Mouse (Mus musculus) bone marrow macrophage, adult 2 months (primary cell): ENCODE measurements around the gene Sf3b5. TPM values are rescaled to one million over a fixed set of nuclear protein-coding genes. Genes with fewer than 3 reads are reported as not detected.
"Not testable (repeated sequence)": the region's sequence is repeated elsewhere in the genome, so short reads cannot be mapped to it uniquely, and the experiment has no call there.

ENCODE experiments used
- H3K27ac ChIP-seq: 2 replicates; pipeline ENCODE4 v1.5.1; 2012; ENCODE audit warnings: low read depth, low read length; ENCODE audit not compliant: insufficient read depth
- H3K4me1 ChIP-seq: 2 replicates; pipeline ENCODE4 v1.6.1; 2012; ENCODE audit warnings: low read length; ENCODE audit not compliant: control insufficient read depth, insufficient read depth
- H3K4me3 ChIP-seq: 2 replicates; pipeline ENCODE4 v1.5.1; 2012; ENCODE audit warnings: mild to moderate bottlenecking, low read length, moderate library complexity; ENCODE audit not compliant: insufficient read depth
- CTCF ChIP-seq: IDR thresholded peaks from 2 replicates; pipeline ENCODE4 v1.5.1; 2012; ENCODE audit warnings: low read depth, mild to moderate bottlenecking, low read length, moderate library complexity
- POLR2A ChIP-seq: IDR thresholded peaks from 2 replicates; pipeline ENCODE4 v1.6.1; 2012; ENCODE audit warnings: mild to moderate bottlenecking, low read depth, low read length, borderline replicate concordance
- polyA plus RNA-seq: library from polyadenylated mRNA; stranded (reverse); fragments of >200 nt; gene quantifications from 2 replicates; pipeline ENCODE4 v1.2.4, GENCODE M21; 2012; ENCODE audit not compliant: missing spikeins, insufficient read depth, insufficient read length

Sf3b5 gene
- polyA plus RNA-seq, 1 experiment = 17.1 TPM

- Histone ChIP-seq H3K4me3 (no peak overlapping the region), H3K27ac (no peak overlapping the region), H3K4me1 (peaks cover 2% of the 10 kb centered on the region; the same call in 1 of the 2 replicates)
- TF ChIP-seq POLR2A = no peak
- no peak for TF ChIP-seq CTCF
Measured at GRCm38 (mm10) chr10:12996736-12997477, 8.2 kb upstream of the Sf3b5 start.

- H3K4me3 ChIP-seq = peak overlapping the region; percentile 92
- H3K4me1 ChIP-seq = peaks cover 12% of the 10 kb centered on the region
- peak overlapping the region; percentile 45; the same call in 1 of the 2 replicates for H3K27ac ChIP-seq
- no peak for TF ChIP-seq CTCF
- no peak for TF ChIP-seq POLR2A
Measured at GRCm38 (mm10) chr10:13007876-13008736, 3.0 kb downstream of the Sf3b5 start.

- Histone ChIP-seq H3K4me3 (peak overlapping the region; percentile 92), H3K27ac (peak overlapping the region; percentile 10; the same call in 1 of the 2 replicates), H3K4me1 (peaks cover 12% of the 10 kb centered on the region)
- no peak for TF ChIP-seq POLR2A
- no peak for TF ChIP-seq CTCF
Measured at GRCm38 (mm10) chr10:13008737-13009121, 3.6 kb downstream of the Sf3b5 start.

GRCm38 (mm10) chr10:13014026-13014425 lies 8.9 kb downstream of the Sf3b5 start:
- Histone ChIP-seq H3K4me1 (peaks cover 12% of the 10 kb centered on the region), H3K4me3 (no peak overlapping the region), H3K27ac (no peak overlapping the region)
- TF ChIP-seq POLR2A (no peak), CTCF (no peak)

GRCm38 (mm10) chr10:13016573-13016972 lies 11.4 kb downstream of the Sf3b5 start:
- Histone ChIP-seq H3K27ac (no peak overlapping the region), H3K4me1 (no peaks in the 10 kb centered on the region), H3K4me3 (no peak overlapping the region)
- TF ChIP-seq POLR2A (no peak), CTCF (no peak)

GRCm38 (mm10) chr10:13018510-13018909 lies 13.4 kb downstream of the Sf3b5 start:
- H3K27ac ChIP-seq = no peak overlapping the region
- no peak overlapping the region for H3K4me3 ChIP-seq
- TF ChIP-seq CTCF (peak; percentile 64), POLR2A (no peak)
- H3K4me1 ChIP-seq = no peaks in the 10 kb centered on the region

GRCm38 (mm10) chr10:13019026-13019425 lies 13.9 kb downstream of the Sf3b5 start:
- H3K4me1 ChIP-seq = no peaks in the 10 kb centered on the region
- no peak overlapping the region for H3K27ac ChIP-seq
- H3K4me3 ChIP-seq = no peak overlapping the region
- TF ChIP-seq CTCF (no peak), POLR2A (no peak)

GRCm38 (mm10) chr10:13022103-13022502 lies 17.0 kb downstream of the Sf3b5 start:
- Histone ChIP-seq H3K4me3 (no peak overlapping the region), H3K27ac (no peak overlapping the region), H3K4me1 (no peaks in the 10 kb centered on the region)
- TF ChIP-seq CTCF (no peak), POLR2A (no peak)

GRCm38 (mm10) chr10:13023985-13024384 lies 18.8 kb downstream of the Sf3b5 start:
- H3K27ac ChIP-seq, H3K4me1 ChIP-seq: not testable (repeated sequence)

GRCm38 (mm10) chr10:13027702-13028101 lies 22.6 kb downstream of the Sf3b5 start:
- Histone ChIP-seq H3K4me3 (no peak overlapping the region), H3K27ac (peak overlapping the region; percentile 24; the same call in 1 of the 2 replicates), H3K4me1 (peaks cover 9% of the 10 kb centered on the region)
- TF ChIP-seq CTCF (no peak), POLR2A (no peak)

More at GRCm38 (mm10) chr10:13023985-13024384, 18.8 kb downstream of the Sf3b5 start:
- H3K4me3 ChIP-seq = not testable (repeated sequence)
